Mouse (Mus musculus): ENCODE measurements around the gene Gm26920. TPM values are rescaled to one million over a fixed set of nuclear protein-coding genes. Genes with fewer than 3 reads are reported as not detected.

The Gm26920 gene
- total and polyA plus RNA-seq, 2 experiments, result not detected

- DNase-seq (ENCODE audit: extremely low read depth, low read depth, low spot score), result peak; percentile 95
- H3K36me3 ChIP-seq (ENCODE audit: control insufficient read depth, insufficient read depth, low read length), result peaks cover 4% of the 10 kb centered on the region; the same call in 1 of the 2 replicates
- WGBS, result under 1% methylated on average over 26 of the region's 26 CpGs
- TF ChIP-seq POLR2A (IDR thresholded peaks at IDR 0.05; ENCODE audit: extremely low read depth, insufficient read depth, low read length) (0 out of 2 replicates have a peak, but pooled peaks have one; percentile 51), CTCF (IDR thresholded peaks at IDR 0.05; ENCODE audit: low read depth, low read length) (no peak)
- peak within 1 kb of the TSS; percentile 72 for H3K4me3 ChIP-seq (ENCODE audit: insufficient read depth, low read depth, low read length)
- no peaks in the 10 kb centered on the region for H3K27me3 ChIP-seq (ENCODE audit: control insufficient read depth, insufficient read depth, low read length)
- peak within 1 kb of the TSS; percentile 92 for H3K27ac ChIP-seq (replicated peaks; ENCODE audit: insufficient read depth, low read depth, low read length)
- peaks cover 12% of the 10 kb centered on the region; the same call in 1 of the 2 replicates for H3K79me2 ChIP-seq (ENCODE audit: control insufficient read depth, insufficient read depth, low read length)
- peak within 1 kb of the TSS; percentile 81 for H3K9ac ChIP-seq (ENCODE audit: low read depth, low read length)
- peaks cover 5% of the 10 kb centered on the region; the same call in 1 of the 2 replicates for H3K4me1 ChIP-seq (ENCODE audit: control insufficient read depth, insufficient read depth, low read length)
These were observed 4.6 kb upstream of the Gm26920 start, which contains the start of gene Zfp260 for GRCm38 (mm10) chr7:30094646-30095429. Zfp260 (plus strand) TSS chr7:30094777.

GRCm38 (mm10) chr7:30093918-30094415 lies 3.8 kb upstream of the Gm26920 start:
- TF ChIP-seq CTCF (IDR thresholded peaks at IDR 0.05; ENCODE audit: low read depth, low read length), result no peak
- no peak for TF ChIP-seq POLR2A (IDR thresholded peaks at IDR 0.05; ENCODE audit: extremely low read depth, insufficient read depth, low read length)
- no peaks in the 10 kb centered on the region for H3K36me3 ChIP-seq (ENCODE audit: control insufficient read depth, insufficient read depth, low read length)
- H3K79me2 ChIP-seq (ENCODE audit: control insufficient read depth, insufficient read depth, low read length), result peaks cover 12% of the 10 kb centered on the region; the same call in 1 of the 2 replicates
- 77% methylated on average over 6 of the region's 6 CpGs for WGBS
- H3K4me1 ChIP-seq (ENCODE audit: control insufficient read depth, insufficient read depth, low read length), result peaks cover 8% of the 10 kb centered on the region; the same call in 1 of the 2 replicates
- peak overlapping the region; percentile 40 for H3K4me3 ChIP-seq (ENCODE audit: insufficient read depth, low read depth, low read length)
- no peak for DNase-seq (ENCODE audit: extremely low read depth, low read depth, low spot score)
- H3K27ac ChIP-seq (replicated peaks; ENCODE audit: insufficient read depth, low read depth, low read length), result peak overlapping the region; percentile 50; the same call in 1 of the 2 replicates
- H3K9ac ChIP-seq (ENCODE audit: low read depth, low read length), result peak overlapping the region; percentile 48
- H3K27me3 ChIP-seq (ENCODE audit: control insufficient read depth, insufficient read depth, low read length), result no peaks in the 10 kb centered on the region

DNA sequence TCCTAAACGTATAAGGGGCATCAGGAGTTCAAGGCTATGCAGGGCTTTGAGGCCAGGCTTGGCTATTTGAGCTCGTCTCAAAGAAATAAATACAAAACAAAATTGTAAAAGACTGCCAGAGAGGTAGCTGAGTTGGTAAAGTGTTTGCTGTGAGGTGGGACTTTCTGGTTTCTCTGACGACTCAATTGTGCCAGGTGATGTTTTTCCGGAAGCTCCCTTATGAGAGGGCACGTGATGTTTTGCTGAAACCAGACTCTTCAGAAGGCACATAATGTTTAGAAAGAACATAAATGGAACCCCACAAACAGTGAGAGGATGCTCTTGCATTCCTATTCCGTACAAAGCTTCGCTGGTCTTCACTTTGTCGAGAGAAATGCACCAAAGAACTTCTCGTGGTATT lies 2.5 kb upstream of the Gm26920 start:
- 88% methylated on average over 9 of the region's 9 CpGs for WGBS
- no peak overlapping the region for H3K9ac ChIP-seq (ENCODE audit: low read depth, low read length)
- peaks cover 8% of the 10 kb centered on the region; the same call in 1 of the 2 replicates for H3K79me2 ChIP-seq (ENCODE audit: control insufficient read depth, insufficient read depth, low read length)
- TF ChIP-seq CTCF (IDR thresholded peaks at IDR 0.05; ENCODE audit: low read depth, low read length) (no peak), POLR2A (IDR thresholded peaks at IDR 0.05; ENCODE audit: extremely low read depth, insufficient read depth, low read length) (no peak)
- H3K27me3 ChIP-seq (ENCODE audit: control insufficient read depth, insufficient read depth, low read length), result no peaks in the 10 kb centered on the region
- no peak for DNase-seq (ENCODE audit: extremely low read depth, low read depth, low spot score)
- H3K4me3 ChIP-seq (ENCODE audit: insufficient read depth, low read depth, low read length), result no peak overlapping the region
- H3K4me1 ChIP-seq (ENCODE audit: control insufficient read depth, insufficient read depth, low read length), result peaks cover 8% of the 10 kb centered on the region; the same call in 1 of the 2 replicates
- no peak overlapping the region for H3K27ac ChIP-seq (replicated peaks; ENCODE audit: insufficient read depth, low read depth, low read length)
- no peaks in the 10 kb centered on the region for H3K36me3 ChIP-seq (ENCODE audit: control insufficient read depth, insufficient read depth, low read length)

DNA sequence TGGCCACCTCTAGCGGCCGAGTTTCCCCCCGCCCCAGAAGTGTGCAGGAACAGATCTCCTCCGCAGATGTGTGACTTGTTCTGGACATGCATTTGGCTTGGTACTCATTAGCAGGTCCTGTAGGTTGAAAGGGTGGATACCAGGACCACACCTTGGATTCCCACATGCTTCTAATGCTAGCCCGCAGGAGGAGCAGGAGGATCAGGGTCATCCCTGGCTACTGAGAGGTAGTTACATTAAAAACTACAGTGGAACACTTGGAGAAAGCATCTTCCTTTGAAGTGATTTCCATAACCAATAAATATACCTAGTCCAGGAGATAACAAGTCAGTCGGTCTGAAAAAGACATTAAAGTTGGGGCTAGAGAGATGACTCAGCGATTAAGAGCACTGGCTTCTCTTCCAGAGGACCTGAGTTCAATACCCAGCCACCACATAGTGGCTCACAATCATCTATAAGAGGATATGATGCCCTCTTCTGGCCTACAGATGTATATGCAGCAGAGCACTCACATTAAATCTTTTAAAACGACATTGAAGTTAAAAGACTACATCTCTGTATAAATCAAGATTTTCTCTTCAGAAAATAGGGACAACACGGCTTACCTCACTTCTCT lies 868 bp upstream of the Gm26920 start:
- peak overlapping the region; percentile 27 for H3K4me3 ChIP-seq (ENCODE audit: insufficient read depth, low read depth, low read length)
- H3K79me2 ChIP-seq (ENCODE audit: control insufficient read depth, insufficient read depth, low read length), result peaks cover 3% of the 10 kb centered on the region; the same call in 1 of the 2 replicates
- H3K9ac ChIP-seq (ENCODE audit: low read depth, low read length), result no peak overlapping the region
- H3K27me3 ChIP-seq (ENCODE audit: control insufficient read depth, insufficient read depth, low read length), result no peaks in the 10 kb centered on the region
- peaks cover 7% of the 10 kb centered on the region; the same call in 1 of the 2 replicates for H3K4me1 ChIP-seq (ENCODE audit: control insufficient read depth, insufficient read depth, low read length)
- peak; percentile 56 for DNase-seq (ENCODE audit: extremely low read depth, low read depth, low spot score)
- H3K36me3 ChIP-seq (ENCODE audit: control insufficient read depth, insufficient read depth, low read length), result no peaks in the 10 kb centered on the region
- WGBS, result 5% methylated on average over 9 of the region's 9 CpGs
- peak overlapping the region; percentile 8 for H3K27ac ChIP-seq (replicated peaks; ENCODE audit: insufficient read depth, low read depth, low read length)
- TF ChIP-seq POLR2A (IDR thresholded peaks at IDR 0.05; ENCODE audit: extremely low read depth, insufficient read depth, low read length) (no peak), CTCF (IDR thresholded peaks at IDR 0.05; ENCODE audit: low read depth, low read length) (no peak)

DNA sequence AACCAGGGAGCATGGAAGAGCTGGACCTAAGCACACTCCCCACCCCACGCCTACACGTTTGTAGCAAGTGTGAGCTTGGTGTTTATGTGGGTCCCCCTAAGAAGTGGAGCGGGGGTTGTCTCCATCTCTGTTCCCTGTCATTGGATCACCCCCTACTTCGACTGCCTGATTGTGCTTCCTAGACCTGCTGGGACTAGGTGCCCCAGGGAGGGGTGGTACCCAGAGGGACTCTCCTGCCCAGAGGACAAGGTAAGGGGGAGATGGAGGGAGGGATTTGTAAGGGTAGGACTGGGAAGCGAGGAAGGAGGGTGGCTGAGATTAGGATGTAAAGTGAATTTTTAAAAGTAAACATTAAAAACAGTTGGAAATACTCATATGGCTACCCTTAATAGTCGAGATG lies 805 bp downstream of the Gm26920 start:
- H3K27me3 ChIP-seq (ENCODE audit: control insufficient read depth, insufficient read depth, low read length), result no peaks in the 10 kb centered on the region
- H3K9ac ChIP-seq (ENCODE audit: low read depth, low read length), result peak overlapping the region; percentile 40; the same call in 1 of the 2 replicates
- WGBS, result 53% methylated on average over 6 of the region's 6 CpGs
- H3K4me3 ChIP-seq (ENCODE audit: insufficient read depth, low read depth, low read length), result no peak overlapping the region
- TF ChIP-seq CTCF (IDR thresholded peaks at IDR 0.05; ENCODE audit: low read depth, low read length) (no peak), POLR2A (IDR thresholded peaks at IDR 0.05; ENCODE audit: extremely low read depth, insufficient read depth, low read length) (no peak)
- H3K4me1 ChIP-seq (ENCODE audit: control insufficient read depth, insufficient read depth, low read length), result peaks cover 6% of the 10 kb centered on the region; the same call in 1 of the 2 replicates
- no peak overlapping the region for H3K27ac ChIP-seq (replicated peaks; ENCODE audit: insufficient read depth, low read depth, low read length)
- H3K79me2 ChIP-seq (ENCODE audit: control insufficient read depth, insufficient read depth, low read length), result no peaks in the 10 kb centered on the region; the same call in 1 of the 2 replicates
- no peak for DNase-seq (ENCODE audit: extremely low read depth, low read depth, low spot score)
- no peaks in the 10 kb centered on the region for H3K36me3 ChIP-seq (ENCODE audit: control insufficient read depth, insufficient read depth, low read length)

Data from liver, adult 2 months (tissue).